Mouse (Mus musculus): ENCODE results near the gene S100a3.

- TF ChIP-seq POLR2A (IDR thresholded peaks at IDR 0.05; ENCODE audit: low read depth, low read length) (no peak), CTCF (conservative IDR thresholded peaks at IDR 0.05; ENCODE audit: insufficient read depth, insufficient read length, low read depth, low read length) (no peak)
These were observed 20.8 kb downstream of the S100a3 start for GRCm38 (mm10) chr3:90581141-90581540.

Data from kidney, adult 2 months (tissue).